Mouse (Mus musculus): ENCODE measurements around the gene Slc1a2. TPM values are rescaled to one million over a fixed set of nuclear protein-coding genes. Genes with fewer than 3 reads are reported as not detected.

Gene Slc1a2
- polyA plus RNA-seq, 1 experiment from 2014 or later: 13.1 TPM

DNA sequence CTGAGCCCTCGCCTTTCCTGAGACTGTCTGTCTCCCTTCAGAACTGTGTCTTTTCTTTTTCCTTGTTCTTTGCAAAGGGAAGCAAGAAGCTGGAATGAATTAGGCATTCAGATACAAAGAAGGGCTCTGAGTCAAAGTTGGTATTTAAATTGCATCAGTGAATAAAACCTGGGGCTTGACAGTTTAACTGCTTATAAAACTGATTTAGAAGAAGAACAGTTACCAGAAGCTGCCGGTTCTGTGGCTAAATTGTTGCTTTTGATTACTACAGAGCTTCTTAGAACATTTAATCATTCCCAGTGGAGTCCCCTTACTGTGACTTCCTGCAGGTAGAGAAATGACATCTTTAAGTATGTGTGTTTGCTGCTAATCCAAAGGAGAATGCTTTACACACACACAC is 16.1 kb downstream of the Slc1a2 start:
- no peak overlapping the region for H3K4me2 ChIP-seq
- no peak overlapping the region for H3K9ac ChIP-seq
- no peak for ATAC-seq (ENCODE audit: low FRiP score)
- H3K4me3 ChIP-seq (replicated peaks): no peak overlapping the region
- peaks cover 16% of the 10 kb centered on the region for H3K4me1 ChIP-seq
- no peaks in the 10 kb centered on the region for H3K9me3 ChIP-seq
- H3K36me3 ChIP-seq (replicated peaks): no peaks in the 10 kb centered on the region
- 27% methylated on average over 2 of the region's 2 CpGs for whole genome bisulfite sequencing
- no peak overlapping the region for H3K27ac ChIP-seq
- no peaks in the 10 kb centered on the region for H3K27me3 ChIP-seq

DNA sequence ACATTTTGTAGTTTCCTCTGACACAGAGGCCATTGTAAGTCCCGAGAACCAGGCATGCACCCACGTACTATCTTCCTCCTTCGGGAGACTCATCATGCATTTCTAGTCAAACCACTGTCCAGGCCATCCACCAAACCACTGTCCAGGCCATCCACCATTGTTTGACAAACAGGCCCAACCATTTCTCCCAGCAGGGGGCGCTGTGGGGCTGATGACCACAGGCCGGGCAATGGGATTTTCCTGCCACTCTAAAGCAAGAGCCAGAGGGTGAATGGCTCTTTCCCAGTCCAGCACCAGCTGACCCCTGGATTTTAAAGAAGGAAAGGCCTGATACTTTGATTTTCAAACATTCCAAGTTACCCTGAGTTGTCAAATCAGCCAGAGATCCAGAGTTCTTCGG is 16.8 kb downstream of the Slc1a2 start:
- no peak overlapping the region for H3K4me2 ChIP-seq
- H3K27me3 ChIP-seq: no peaks in the 10 kb centered on the region
- no peak overlapping the region for H3K27ac ChIP-seq
- no peak for ATAC-seq (ENCODE audit: low FRiP score)
- WGBS: 71% methylated on average over 6 of the region's 6 CpGs
- no peak overlapping the region for H3K4me3 ChIP-seq (replicated peaks)
- no peaks in the 10 kb centered on the region for H3K9me3 ChIP-seq
- peaks cover 11% of the 10 kb centered on the region for H3K4me1 ChIP-seq
- no peak overlapping the region for H3K9ac ChIP-seq
- H3K36me3 ChIP-seq (replicated peaks): no peaks in the 10 kb centered on the region

DNA sequence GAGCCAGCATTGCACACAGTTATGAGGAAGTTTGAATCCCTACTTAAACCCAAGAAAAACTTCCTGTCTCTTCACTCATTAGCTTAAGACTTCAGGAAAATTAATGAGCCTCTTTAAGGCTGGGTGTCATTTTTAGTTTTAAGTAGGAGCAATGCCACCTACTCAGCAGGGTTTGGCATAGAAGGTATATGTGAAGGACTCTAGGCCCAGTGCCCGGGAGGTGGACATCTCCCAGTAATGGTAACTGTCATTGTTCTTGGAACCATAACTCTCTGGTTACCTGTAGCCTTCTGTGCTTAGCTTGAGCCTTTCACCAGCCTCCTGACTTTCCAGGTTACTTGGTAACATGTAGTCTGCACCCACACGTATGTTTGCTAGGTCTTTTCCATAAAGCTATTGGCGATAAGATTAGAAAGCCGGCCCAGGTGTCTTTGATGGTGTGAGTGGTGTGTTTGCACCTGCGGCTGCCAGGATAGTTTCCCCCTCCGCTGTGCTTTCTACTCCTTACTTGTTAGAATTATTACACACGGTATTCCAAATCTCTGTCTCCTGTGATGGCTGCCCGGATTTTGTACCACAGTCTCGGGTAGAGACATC is 18.4 kb downstream of the Slc1a2 start:
- WGBS: 94% methylated on average over 9 of the region's 9 CpGs
- Histone ChIP-seq H3K9ac (no peak overlapping the region), H3K27me3 (no peaks in the 10 kb centered on the region), H3K9me3 (no peaks in the 10 kb centered on the region), H3K27ac (no peak overlapping the region), H3K36me3 (replicated peaks) (no peaks in the 10 kb centered on the region), H3K4me1 (peaks cover 11% of the 10 kb centered on the region), H3K4me2 (no peak overlapping the region), H3K4me3 (replicated peaks) (no peak overlapping the region)
- ATAC-seq (ENCODE audit: low FRiP score): no peak

DNA sequence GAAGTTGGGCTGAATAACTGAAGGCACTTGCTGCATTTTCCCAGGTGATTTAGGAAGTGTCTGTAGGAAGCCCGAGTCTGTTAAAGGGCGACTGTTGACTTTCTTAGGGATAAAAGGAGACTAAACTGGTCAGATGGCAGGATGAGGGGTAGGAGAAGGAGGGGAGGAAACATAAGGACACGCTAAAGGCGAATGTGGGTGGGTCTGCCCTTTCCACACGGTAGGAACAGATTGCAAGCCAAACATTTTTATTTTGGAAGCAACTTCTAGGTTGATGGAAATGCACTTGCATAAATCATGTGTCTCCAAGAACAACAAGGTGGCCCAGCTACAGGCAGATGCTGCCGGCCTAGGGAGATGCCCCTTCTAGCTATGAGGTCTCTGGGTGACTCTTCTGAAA is 18.9 kb downstream of the Slc1a2 start:
- H3K4me3 ChIP-seq (replicated peaks): no peak overlapping the region
- WGBS: 86% methylated on average over 6 of the region's 6 CpGs
- H3K9ac ChIP-seq: no peak overlapping the region
- no peak for ATAC-seq (ENCODE audit: low FRiP score)
- no peak overlapping the region for H3K4me2 ChIP-seq
- no peak overlapping the region for H3K27ac ChIP-seq
- no peaks in the 10 kb centered on the region for H3K9me3 ChIP-seq
- peaks cover 11% of the 10 kb centered on the region for H3K4me1 ChIP-seq
- H3K27me3 ChIP-seq: no peaks in the 10 kb centered on the region
- H3K36me3 ChIP-seq (replicated peaks): no peaks in the 10 kb centered on the region

DNA sequence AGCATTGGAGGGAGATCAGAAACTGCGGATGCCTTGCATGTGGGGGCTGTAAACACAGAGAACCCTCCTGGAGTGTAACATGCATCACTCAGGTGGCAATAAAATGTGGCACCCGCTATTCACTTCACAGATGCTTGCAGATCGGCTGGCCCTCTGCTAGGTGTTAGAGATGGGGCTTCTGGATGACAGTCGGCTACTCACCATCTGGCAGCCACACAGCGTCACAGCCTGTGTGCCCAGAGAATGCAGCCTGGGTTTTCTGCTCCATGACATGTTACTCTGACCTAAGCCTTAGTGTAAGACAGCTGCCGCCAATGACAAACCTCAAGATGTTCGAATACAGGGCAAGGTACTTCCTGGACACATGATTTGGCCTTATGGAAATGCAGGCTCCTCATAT is 22.9 kb downstream of the Slc1a2 start:
- H3K4me2 ChIP-seq: no peak overlapping the region
- H3K4me3 ChIP-seq (replicated peaks): no peak overlapping the region
- peaks cover 8% of the 10 kb centered on the region; the same call in 1 of the 2 replicates for H3K4me1 ChIP-seq
- no peaks in the 10 kb centered on the region for H3K9me3 ChIP-seq
- no peak overlapping the region for H3K27ac ChIP-seq
- no peaks in the 10 kb centered on the region for H3K27me3 ChIP-seq
- ATAC-seq (ENCODE audit: low FRiP score): no peak
- 77% methylated on average over 7 of the region's 7 CpGs for WGBS
- H3K36me3 ChIP-seq (replicated peaks): no peaks in the 10 kb centered on the region
- H3K9ac ChIP-seq: no peak overlapping the region

DNA sequence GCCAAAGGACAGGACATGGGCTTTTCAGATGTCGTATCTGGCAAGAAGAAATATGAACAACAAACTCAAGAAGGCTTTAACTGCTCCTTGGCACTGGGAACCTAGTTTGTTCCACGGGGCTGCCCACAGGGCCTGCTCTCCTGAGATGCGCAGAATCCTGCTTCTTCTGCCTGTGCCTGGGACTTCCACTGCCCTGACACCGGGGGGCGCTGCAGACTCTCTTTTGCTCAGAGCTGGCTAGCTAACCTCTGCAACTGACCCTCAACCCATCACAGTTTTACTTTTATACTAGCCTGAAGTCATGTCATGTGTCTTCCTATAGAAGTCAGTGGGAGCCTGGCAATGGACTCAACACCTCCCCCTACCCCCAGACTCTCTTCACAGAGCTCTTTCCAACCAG is 23.7 kb downstream of the Slc1a2 start:
- Histone ChIP-seq H3K36me3 (replicated peaks) (no peaks in the 10 kb centered on the region), H3K27me3 (no peaks in the 10 kb centered on the region), H3K4me3 (replicated peaks) (no peak overlapping the region), H3K9ac (no peak overlapping the region), H3K9me3 (no peaks in the 10 kb centered on the region), H3K4me1 (peaks cover 13% of the 10 kb centered on the region; the same call in 1 of the 2 replicates), H3K4me2 (no peak overlapping the region), H3K27ac (no peak overlapping the region)
- ATAC-seq (ENCODE audit: low FRiP score): no peak
- WGBS: 41% methylated on average over 5 of the region's 5 CpGs

DNA sequence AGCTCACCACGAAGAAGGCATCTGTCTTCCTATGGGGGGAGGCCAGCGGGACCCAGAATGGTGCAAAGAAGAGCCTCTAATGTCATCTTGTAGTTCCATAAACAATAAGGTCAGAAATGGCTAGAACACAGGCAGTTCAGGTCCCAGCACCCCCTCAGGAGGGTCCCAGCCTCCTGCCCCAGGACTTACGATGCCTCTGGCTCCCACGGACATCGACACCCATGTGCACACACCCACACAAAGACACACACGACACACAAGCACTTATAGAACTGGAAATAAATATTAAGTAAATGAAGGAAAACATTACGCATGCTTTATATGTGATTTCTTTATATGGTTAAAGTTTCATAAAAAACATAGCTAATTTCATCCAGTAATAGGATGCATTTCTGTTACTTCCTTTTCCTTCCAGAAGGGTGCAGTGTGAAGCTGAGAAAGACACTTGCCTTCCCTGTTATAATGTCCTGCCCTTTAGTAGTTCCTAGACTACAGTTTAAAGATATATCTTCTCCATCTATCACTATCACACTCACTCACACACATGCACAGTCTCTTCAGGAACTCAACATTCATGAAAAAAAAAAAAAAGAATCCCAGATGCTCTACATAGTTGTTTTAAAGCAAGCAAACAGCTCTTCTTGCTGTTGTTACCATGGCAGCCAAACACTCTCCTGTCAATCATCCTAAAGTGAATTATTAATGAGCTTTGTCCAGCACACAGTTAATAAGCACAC is 27.1 kb downstream of the Slc1a2 start:
- Histone ChIP-seq H3K27me3 (no peaks in the 10 kb centered on the region), H3K9me3 (no peaks in the 10 kb centered on the region), H3K27ac (peak overlapping the region; percentile 75), H3K36me3 (replicated peaks) (no peaks in the 10 kb centered on the region), H3K9ac (no peak overlapping the region), H3K4me3 (replicated peaks) (no peak overlapping the region), H3K4me2 (no peak overlapping the region), H3K4me1 (peaks cover 24% of the 10 kb centered on the region)
- 87% methylated on average over 7 of the region's 7 CpGs for WGBS
- peak; percentile 82 for ATAC-seq (ENCODE audit: low FRiP score)

DNA sequence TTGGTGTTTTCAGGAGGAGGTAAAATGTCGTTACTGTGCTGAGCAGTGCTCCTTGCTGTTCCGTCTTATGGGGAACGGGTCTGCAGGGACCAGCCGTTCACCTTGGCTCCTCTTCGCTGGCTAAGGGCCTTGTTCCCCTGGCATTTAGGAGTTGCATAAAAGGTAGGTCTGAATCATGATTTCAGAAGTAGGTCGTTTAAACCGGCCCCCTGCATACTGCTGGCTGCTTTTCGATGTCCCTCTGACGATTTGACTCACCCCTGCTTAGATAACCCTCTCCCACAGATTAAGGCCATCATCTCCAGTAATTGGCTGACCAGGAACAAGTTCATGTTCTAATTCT is 27.6 kb downstream of the Slc1a2 start:
- peak overlapping the region; percentile 75 for H3K27ac ChIP-seq

DNA sequence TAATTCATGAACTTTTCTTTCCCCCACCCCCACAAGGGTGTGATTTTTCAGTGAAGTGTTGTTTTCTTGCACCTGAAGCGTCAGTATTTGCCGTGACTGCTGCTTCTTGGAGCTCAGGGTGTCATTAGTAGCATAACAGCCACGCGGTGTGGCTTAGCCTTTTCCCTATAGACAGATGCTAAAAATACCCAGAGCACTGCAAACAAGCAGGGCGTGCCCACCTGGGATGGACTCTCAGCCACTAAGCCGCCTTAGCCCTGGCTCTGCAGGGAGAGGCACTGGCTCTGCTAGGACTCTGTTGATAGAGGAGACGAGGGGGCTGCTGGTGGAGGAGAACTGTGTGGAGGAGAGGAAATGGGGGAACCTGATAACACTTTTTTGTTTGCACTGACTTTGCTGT is 35.1 kb downstream of the Slc1a2 start:
- no peak overlapping the region for H3K27ac ChIP-seq
- WGBS: 63% methylated on average over 7 of the region's 7 CpGs
- H3K9ac ChIP-seq: no peak overlapping the region
- no peaks in the 10 kb centered on the region for H3K9me3 ChIP-seq
- H3K36me3 ChIP-seq (replicated peaks): no peaks in the 10 kb centered on the region
- peaks cover 7% of the 10 kb centered on the region; the same call in 1 of the 2 replicates for H3K4me1 ChIP-seq
- H3K4me2 ChIP-seq: no peak overlapping the region
- no peaks in the 10 kb centered on the region for H3K27me3 ChIP-seq
- ATAC-seq (ENCODE audit: low FRiP score): no peak
- no peak overlapping the region for H3K4me3 ChIP-seq (replicated peaks)

More for the DNA sequence above, 27.6 kb downstream of the Slc1a2 start:
- Histone ChIP-seq H3K27me3 (no peaks in the 10 kb centered on the region), H3K4me1 (peaks cover 24% of the 10 kb centered on the region), H3K9me3 (no peaks in the 10 kb centered on the region), H3K4me2 (no peak overlapping the region), H3K36me3 (replicated peaks) (no peaks in the 10 kb centered on the region), H3K9ac (no peak overlapping the region), H3K4me3 (replicated peaks) (no peak overlapping the region)
- no peak for ATAC-seq (ENCODE audit: low FRiP score)
- 48% methylated on average over 9 of the region's 9 CpGs for WGBS

DNA sequence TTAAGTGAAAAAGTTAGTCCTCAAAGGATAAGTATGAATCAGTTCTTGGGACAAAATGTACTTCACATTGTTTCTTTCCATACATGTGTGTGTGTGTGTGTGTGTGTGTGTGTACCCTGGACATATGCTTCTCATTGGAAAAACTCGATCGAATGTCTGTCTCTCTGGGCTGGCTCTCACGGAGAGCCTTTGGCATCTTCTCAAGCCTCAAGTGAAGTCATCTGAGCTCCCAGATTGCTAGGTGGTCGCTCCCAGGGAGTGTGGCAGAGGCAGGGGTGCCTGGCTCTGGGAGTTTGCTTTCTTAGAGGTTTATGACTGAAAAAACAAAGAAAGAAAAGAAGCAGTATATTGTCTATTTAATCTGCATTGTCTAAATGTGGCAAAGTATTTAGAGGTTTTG is 36.3 kb downstream of the Slc1a2 start:
- Histone ChIP-seq H3K27ac (no peak overlapping the region), H3K36me3 (replicated peaks) (no peaks in the 10 kb centered on the region), H3K4me2 (no peak overlapping the region), H3K4me3 (replicated peaks) (no peak overlapping the region), H3K9ac (no peak overlapping the region), H3K9me3 (no peaks in the 10 kb centered on the region), H3K4me1 (0 out of 2 replicates have a peak, but pooled peaks cover 3% of the 10 kb centered on the region), H3K27me3 (no peaks in the 10 kb centered on the region)
- WGBS: 78% methylated on average over 4 of the region's 4 CpGs
- ATAC-seq (ENCODE audit: low FRiP score): no peak

DNA sequence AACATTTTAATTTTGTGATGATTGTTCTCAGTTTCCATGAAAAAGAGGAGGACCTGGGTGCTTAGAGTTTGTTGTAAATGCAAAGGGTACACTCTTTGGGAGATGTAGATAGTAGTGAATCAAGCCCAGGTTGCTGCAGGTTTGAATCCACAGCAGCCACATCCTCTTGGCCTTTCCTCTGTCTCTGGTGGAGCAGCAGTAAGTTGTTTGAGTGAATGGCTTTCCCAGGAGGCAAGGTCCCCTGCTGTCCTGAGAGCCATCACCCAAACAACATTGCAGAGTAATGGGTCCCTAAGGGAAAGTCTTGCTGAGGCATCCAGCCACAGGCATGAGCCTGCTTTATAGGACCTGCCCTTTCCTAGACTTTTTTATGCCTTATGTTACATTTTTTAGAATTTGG is 37.1 kb downstream of the Slc1a2 start:
- no peak overlapping the region for H3K27ac ChIP-seq
- no peak overlapping the region for H3K4me3 ChIP-seq (replicated peaks)
- H3K9ac ChIP-seq: no peak overlapping the region
- no peak for ATAC-seq (ENCODE audit: low FRiP score)
- H3K27me3 ChIP-seq: no peaks in the 10 kb centered on the region
- H3K4me2 ChIP-seq: no peak overlapping the region
- H3K9me3 ChIP-seq: no peaks in the 10 kb centered on the region
- 0 out of 2 replicates have a peak, but pooled peaks cover 3% of the 10 kb centered on the region for H3K4me1 ChIP-seq
- H3K36me3 ChIP-seq (replicated peaks): no peaks in the 10 kb centered on the region

DNA sequence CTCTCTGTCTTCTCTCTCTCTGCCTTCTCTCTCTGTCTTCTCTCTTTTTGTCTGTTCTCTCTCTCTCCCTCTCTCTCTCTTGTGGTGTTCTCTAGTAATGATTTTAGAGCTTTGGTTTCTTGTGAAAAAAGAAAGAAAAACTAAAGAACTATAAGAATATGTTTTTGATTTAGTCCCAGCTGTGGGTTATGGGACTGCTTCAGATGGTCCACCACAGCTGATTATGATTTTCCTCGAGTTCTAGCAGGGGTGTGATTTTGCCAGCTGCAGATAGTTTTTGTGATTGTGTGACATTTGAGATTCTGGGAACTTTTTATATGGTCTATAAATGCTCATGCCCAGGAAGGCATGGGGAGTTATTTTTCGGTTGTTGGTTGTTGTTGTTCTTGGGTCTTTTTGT is 39.3 kb downstream of the Slc1a2 start:
- H3K36me3 ChIP-seq (replicated peaks): no peaks in the 10 kb centered on the region
- H3K9me3 ChIP-seq: no peaks in the 10 kb centered on the region
- H3K9ac ChIP-seq: no peak overlapping the region
- no peaks in the 10 kb centered on the region for H3K27me3 ChIP-seq
- ATAC-seq (ENCODE audit: low FRiP score): no peak
- H3K4me1 ChIP-seq: 0 out of 2 replicates have a peak, but pooled peaks cover 3% of the 10 kb centered on the region
- H3K4me2 ChIP-seq: no peak overlapping the region
- no peak overlapping the region for H3K27ac ChIP-seq
- WGBS: 86% methylated on average over 2 of the region's 2 CpGs
- no peak overlapping the region for H3K4me3 ChIP-seq (replicated peaks)

DNA sequence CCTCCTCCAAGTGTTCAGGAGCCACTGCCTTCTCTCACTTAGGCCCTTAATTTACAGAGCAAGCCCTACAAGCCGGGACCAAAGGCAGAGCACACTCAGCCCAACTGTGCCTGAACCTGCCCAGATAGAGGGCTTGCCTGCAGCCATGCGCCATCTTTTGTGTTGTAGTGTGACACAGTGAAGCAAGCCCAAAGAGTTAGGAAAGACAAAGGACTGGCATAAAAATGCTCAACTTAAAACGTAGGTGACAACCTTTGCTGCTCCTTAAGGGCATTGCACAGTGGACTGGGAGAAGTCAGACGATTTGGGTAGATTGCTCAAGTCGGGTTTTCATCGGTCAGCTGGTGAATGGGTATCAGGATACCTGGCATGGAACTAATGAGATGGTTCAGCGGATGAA is 41.5 kb downstream of the Slc1a2 start:
- no peak for ATAC-seq (ENCODE audit: low FRiP score)
- no peaks in the 10 kb centered on the region for H3K4me1 ChIP-seq
- 89% methylated on average over 7 of the region's 7 CpGs for WGBS

More for the DNA sequence above, 41.5 kb downstream of the Slc1a2 start:
- H3K9me3 ChIP-seq: no peaks in the 10 kb centered on the region
- no peak overlapping the region for H3K27ac ChIP-seq
- H3K4me3 ChIP-seq (replicated peaks): no peak overlapping the region
- H3K9ac ChIP-seq: no peak overlapping the region
- H3K4me2 ChIP-seq: no peak overlapping the region
- no peaks in the 10 kb centered on the region for H3K36me3 ChIP-seq (replicated peaks)
- H3K27me3 ChIP-seq: no peaks in the 10 kb centered on the region
